Mouse (Mus musculus) bone marrow, adult 2 months (tissue): ENCODE measurements around the gene Rhob.

ENCODE experiments used
- CTCF ChIP-seq: fragments of 200-500 bp; IDR thresholded peaks from 2 replicates; pipeline ENCODE4 v1.5.1; 2011; ENCODE audit warnings: low read length, control low read depth; ENCODE audit not compliant: control insufficient read depth, insufficient read depth
- POLR2A ChIP-seq: fragments of 200-500 bp; IDR thresholded peaks from 2 replicates; pipeline ENCODE4 v1.6.1; 2011; ENCODE audit warnings: low read depth, mild to moderate bottlenecking, control low read depth, low read length, borderline replicate concordance; ENCODE audit not compliant: control insufficient read depth

DNA sequence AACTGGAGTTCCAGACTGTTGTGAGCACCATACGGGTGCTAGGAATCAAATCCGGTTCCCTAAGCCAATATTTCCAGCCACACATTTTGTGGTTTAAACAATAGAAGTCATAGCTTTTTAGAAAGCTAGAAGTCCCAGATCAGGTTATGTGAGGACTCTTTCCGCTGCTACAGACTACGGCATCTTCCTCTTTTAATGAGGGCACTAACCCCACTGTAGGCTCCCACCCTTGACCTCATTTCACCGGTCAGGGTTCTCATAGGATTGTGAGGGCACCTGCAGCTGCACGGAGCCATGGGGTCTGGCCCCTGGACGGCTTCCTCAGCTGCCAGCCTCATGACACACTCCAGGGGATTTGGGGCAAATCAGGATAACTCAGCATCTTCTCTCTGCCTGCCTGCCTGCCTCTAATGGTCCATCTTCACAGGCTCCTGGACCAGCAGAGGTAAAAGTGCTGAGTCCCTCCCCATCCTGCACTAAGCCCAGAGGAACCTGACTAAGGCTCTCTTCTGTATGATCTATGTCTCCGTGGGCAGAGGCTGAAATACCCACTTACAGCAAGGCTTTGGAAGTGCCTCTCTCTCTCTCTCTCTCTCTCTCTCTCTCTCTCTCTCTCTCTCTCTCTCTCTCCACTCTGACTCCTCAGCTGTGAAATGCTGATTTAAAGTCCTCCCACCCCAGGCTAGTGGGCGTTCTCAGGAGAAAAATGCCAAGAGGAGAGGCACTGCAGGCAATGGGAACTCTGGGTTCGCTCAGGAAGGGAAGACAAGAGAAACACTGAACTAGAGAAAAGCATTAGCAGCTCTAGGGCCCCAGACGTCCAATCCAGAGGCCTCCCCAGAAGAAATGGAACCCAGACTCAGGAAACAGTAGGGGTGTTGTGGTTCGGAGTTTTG is 32.5 kb downstream of the Rhob start:
- no peak for TF ChIP-seq CTCF
- no peak for TF ChIP-seq POLR2A
